Mouse (Mus musculus) E14TG2a.4 (cell line): Measurements from ENCODE around the gene Rfesd.

Experiments
- CTCF ChIP-seq: conservative IDR thresholded peaks from 2 replicates; pipeline ENCODE4 v1.5.1; 2014; ENCODE audit warnings: low read length
- NANOG ChIP-seq: IDR thresholded peaks from 2 replicates; pipeline ENCODE4 v1.6.1; 2014; ENCODE audit warnings: borderline replicate concordance, low read length, mixed read lengths
- POU5F1 ChIP-seq: IDR thresholded peaks from 2 replicates; pipeline ENCODE4 v1.6.1; 2014; ENCODE audit warnings: low read length, borderline replicate concordance

GRCm38 (mm10) chr13:76003272-76003671 is 15.2 kb downstream of the Rfesd start:
- TF ChIP-seq CTCF: no peak
- no peak for TF ChIP-seq NANOG
- TF ChIP-seq POU5F1: no peak
